In the genomic region with DNA sequence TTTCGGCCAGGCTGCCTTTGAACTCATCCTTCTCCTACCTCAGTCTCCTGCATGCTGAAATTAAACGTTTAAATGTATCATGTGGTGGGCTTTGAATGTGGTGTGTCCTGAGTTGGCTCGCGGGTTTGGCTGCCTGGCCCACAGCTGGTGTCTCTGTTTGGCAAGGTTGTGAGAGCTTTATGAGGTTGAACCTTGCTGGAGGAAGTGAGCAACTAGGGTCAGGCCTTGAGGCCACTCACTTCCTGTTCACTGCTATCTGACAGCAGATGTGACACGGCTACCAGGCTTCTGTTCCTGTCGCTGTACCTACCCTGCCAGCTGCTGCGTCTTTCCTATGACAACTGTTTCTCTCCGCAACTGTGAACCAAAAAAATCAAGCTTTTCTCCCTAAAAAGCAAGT, we compare ENCODE assay signal across 9 mouse cellular contexts. TPM values are rescaled to one million over a fixed set of nuclear protein-coding genes. Genes with fewer than 3 reads are reported as not detected.
A peak's percentile ranks its signal among the peaks of the same experiment; 100 is the strongest.
DNase-seq lines count a peak whose midpoint lies in the region; ATAC-seq and TF ChIP-seq lines count a peak whose summit lies in the region.
"Had no signal": no experiment of that assay in that cellular context is flagged by ENCODE, and none has a peak within 500 bp of the region (broad histone marks: within the 10 kb centered on the region; RNA-seq: fewer than 3 reads in every experiment).

No protein-coding gene starts in this region.

- no peak for TF ChIP-seq CTCF in kidney, postnatal 0 days (IDR thresholded peaks at IDR 0.05; ENCODE audit: low read depth)

- no peak overlapping the region for H3K9ac ChIP-seq in kidney, postnatal 0 days (ENCODE audit: low read depth, low read length)
- no peak overlapping the region for H3K9ac ChIP-seq in midbrain, embryonic 13.5 days (replicated peaks)

- H3K4me1 ChIP-seq in kidney, postnatal 0 days (replicated peaks; ENCODE audit: insufficient read depth, low read length), result no peaks in the 10 kb centered on the region
- 0 out of 2 replicates have a peak, but pooled peaks cover 4% of the 10 kb centered on the region for H3K4me1 ChIP-seq in midbrain, embryonic 13.5 days (replicated peaks)

- H3K9me3 ChIP-seq in kidney, postnatal 0 days (replicated peaks; ENCODE audit: low read length), result no peaks in the 10 kb centered on the region
- H3K9me3 ChIP-seq in midbrain, embryonic 13.5 days, result no peaks in the 10 kb centered on the region

- no peak for ATAC-seq in kidney, postnatal 0 days (replicated peaks; ENCODE audit: low FRiP score, low read depth)
- ATAC-seq in midbrain, embryonic 13.5 days, result no peak

- no peak overlapping the region for H3K4me2 ChIP-seq in kidney, postnatal 0 days (ENCODE audit: low read length)
- H3K4me2 ChIP-seq in midbrain, embryonic 13.5 days (replicated peaks), result no peak overlapping the region

- no peaks in the 10 kb centered on the region for H3K36me3 ChIP-seq in kidney, postnatal 0 days (ENCODE audit: insufficient read depth, low read length)
- H3K36me3 ChIP-seq in midbrain, embryonic 13.5 days, result no peaks in the 10 kb centered on the region

- peak; percentile 41 for DNase-seq in kidney, postnatal 0 days (ENCODE audit: low spot score)
- DNase-seq in kidney, adult 8-10 months, result no peak
- DNase-seq in embryo, embryonic 10.5 days (ENCODE audit: low spot score), result peak; percentile 28
- DNase-seq in lung, postnatal 4 days, result peak; percentile 51 to 61
- DNase-seq in thymus, postnatal 0 days (ENCODE audit: low spot score), result peak; percentile 88
- DNase-seq in adrenal gland, adult (ENCODE audit: inconsistent age in 2 of 2, low spot score in 1 of 2), result no peak
- no peak for DNase-seq in testis, postnatal 10 days (ENCODE audit: low spot score)
- DNase-seq: cerebellum, adult 9-10 months had no signal

- no peaks in the 10 kb centered on the region for H3K27me3 ChIP-seq in kidney, postnatal 0 days (ENCODE audit: insufficient read depth, low read length)
- H3K27me3 ChIP-seq in midbrain, embryonic 13.5 days, result 0 out of 2 replicates have a peak, but pooled peaks cover 4% of the 10 kb centered on the region

- H3K4me3 ChIP-seq in kidney, postnatal 0 days (replicated peaks; ENCODE audit: low read depth, low read length), result no peak overlapping the region
- H3K4me3 ChIP-seq in midbrain, embryonic 13.5 days (replicated peaks), result no peak overlapping the region

- 29% methylated on average over 8 of the region's 8 CpGs for WGBS in kidney, postnatal 0 days
- 85% methylated on average over 8 of the region's 8 CpGs for WGBS in midbrain, embryonic 13.5 days

- H3K27ac ChIP-seq in kidney, postnatal 0 days, result no peak overlapping the region
- no peak overlapping the region for H3K27ac ChIP-seq in midbrain, embryonic 13.5 days

RNA-seq across cellular contexts. Expression of a gene that starts 12.0 kb away (rescaled TPM):
- 44.3 and 56.2 TPM in 2 replicates for polyA plus RNA-seq in kidney, postnatal 0 days (2015; fragmentation: Nextera tagmentation; extraction: Ambion mirVana)
- 125 and 126 TPM in 2 replicates for polyA plus RNA-seq in thymus, postnatal 0 days (2015; fragmentation: Nextera tagmentation; extraction: Ambion mirVana)
- 156 and 159 TPM in 2 replicates for polyA plus RNA-seq in midbrain, embryonic 13.5 days (2015; fragmentation: Nextera tagmentation; extraction: Ambion mirVana)

RNA-seq across cellular contexts. Expression of a gene that starts 44.8 kb away (rescaled TPM):
- 111 and 113 TPM in 2 replicates for polyA plus RNA-seq in kidney, postnatal 0 days (2015; fragmentation: Nextera tagmentation; extraction: Ambion mirVana)
- 94.1 and 95.8 TPM in 2 replicates for polyA plus RNA-seq in thymus, postnatal 0 days (2015; fragmentation: Nextera tagmentation; extraction: Ambion mirVana)
- 149 and 152 TPM in 2 replicates for polyA plus RNA-seq in midbrain, embryonic 13.5 days (2015; fragmentation: Nextera tagmentation; extraction: Ambion mirVana)

Comparison
In these comparisons a context has a peak if more than half of its experiments do, and no peak if none do; other contexts are left out.
1. DNase-seq: peak in kidney, postnatal 0 days (single experiment), embryo, embryonic 10.5 days (single experiment), lung, postnatal 4 days (2 of 2) and thymus, postnatal 0 days (single experiment); none in kidney, adult 8-10 months (0 of 2), adrenal gland, adult (0 of 2) and testis, postnatal 10 days (single experiment).